Mouse (Mus musculus) heart, postnatal 0 days (tissue): ENCODE results near the gene Csf2ra.
"Not testable (repeated sequence)": the region's sequence is repeated elsewhere in the genome, so short reads cannot be mapped to it uniquely, and the experiment has no call there.

Experiments
- CTCF ChIP-seq: IDR thresholded peaks from 2 replicates; pipeline ENCODE4 v1.5.1; 2016; ENCODE audit warnings: antibody characterized with exemption, control low read depth, low read depth
- EP300 ChIP-seq: IDR thresholded peaks from 2 replicates; pipeline ENCODE4 v1.6.1; 2016; ENCODE audit warnings: antibody characterized with exemption, low read depth

DNA sequence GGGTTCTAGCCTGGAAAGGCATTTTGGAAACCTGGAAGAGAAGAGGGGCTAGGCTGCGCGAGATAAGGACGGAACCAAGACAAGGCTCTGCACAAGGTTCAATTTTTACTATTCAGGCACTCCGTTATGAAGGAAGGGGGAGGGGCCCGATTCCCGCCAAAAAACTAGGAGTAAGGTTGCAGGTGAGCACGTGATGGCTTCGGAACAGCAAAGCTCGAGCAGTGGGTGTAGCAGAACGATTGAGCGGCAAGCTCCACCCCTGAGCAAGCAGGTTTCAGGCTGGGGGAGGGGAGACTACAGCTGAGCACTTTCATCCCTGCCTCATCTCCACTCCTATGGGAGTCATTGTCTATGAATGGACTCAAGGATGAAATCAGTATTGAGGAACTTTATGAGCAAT lies 40.9 kb upstream of the Csf2ra start:
- TF ChIP-seq CTCF, EP300: not testable (repeated sequence)
